Mouse (Mus musculus) embryonic fibroblast, embryonic 13.5 days (primary cell): ENCODE measurements at regions not wholly inside any gene's neighbourhood (a gene's known extent, or its start where the extent isn't known, plus 50 kb on each side); places are given as distances from the start of the nearest gene placed in this dataset.

Source experiments
- CTCF ChIP-seq: IDR thresholded peaks from 2 replicates; pipeline ENCODE4 v1.5.1; 2011; ENCODE audit warnings: mild to moderate bottlenecking, control low read depth, low read length, moderate library complexity, borderline replicate concordance; ENCODE audit not compliant: insufficient read depth
- POLR2A ChIP-seq: IDR thresholded peaks from 2 replicates; pipeline ENCODE4 v1.6.1; 2011; ENCODE audit warnings: low read depth, mild to moderate bottlenecking, control low read depth, low read length, moderate library complexity

DNA sequence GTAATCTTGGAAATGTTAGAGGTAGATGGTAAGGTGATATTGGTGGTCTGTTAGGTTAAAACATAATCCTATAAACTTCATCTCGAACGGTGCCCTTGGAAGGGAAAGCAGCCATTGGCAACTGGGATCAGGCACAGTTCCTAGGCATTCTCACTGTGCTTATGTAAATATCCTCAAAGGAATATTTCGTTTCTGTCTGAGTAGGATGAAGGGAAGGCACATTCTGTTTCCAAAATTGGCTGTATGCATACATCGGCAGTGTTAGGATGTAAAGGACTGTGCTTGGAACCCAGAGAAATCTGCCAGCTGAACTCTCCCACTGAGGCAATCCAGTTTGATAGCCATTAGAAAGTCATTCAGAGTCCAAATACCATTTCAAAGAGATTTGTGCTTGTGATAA is 294.9 kb downstream of the Klf6 start:
- TF ChIP-seq CTCF, result no peak
- TF ChIP-seq POLR2A, result no peak
